Mouse (Mus musculus): ENCODE results near the gene Clec2g.
A peak's percentile ranks its signal among the peaks of the same experiment; 100 is the strongest.
"Not testable (repeated sequence)": the region's sequence is repeated elsewhere in the genome, so short reads cannot be mapped to it uniquely, and the experiment has no call there.

Gene Clec2g

GRCm38 (mm10) chr6:128934081-128934480, at the start of gene Clec2g:
Gene Clec2g (plus strand): TSS chr6:128934381.
- not testable (repeated sequence) for DNase-seq

GRCm38 (mm10) chr6:128887091-128887790, 46.9 kb upstream of the Clec2g start, which contains the start of gene Clec2i:
Gene Clec2i (plus strand): TSS chr6:128887588.
- peak; percentile 40 for DNase-seq

- no peak for DNase-seq
Observed at GRCm38 (mm10) chr6:128888834-128889233, 45.3 kb upstream of the Clec2g start.

- DNase-seq = peak; percentile 6
Observed at GRCm38 (mm10) chr6:128890948-128891355, 43.2 kb upstream of the Clec2g start, which contains the start of gene BC035044. Gene BC035044 (minus strand): TSS chr6:128891126.

GRCm38 (mm10) chr6:128895404-128896001, 38.7 kb upstream of the Clec2g start:
- DNase-seq = no peak

GRCm38 (mm10) chr6:128900044-128900443, 34.1 kb upstream of the Clec2g start:
- no peak for DNase-seq

- DNase-seq = not testable (repeated sequence)
Observed at GRCm38 (mm10) chr6:128900796-128901552, 33.2 kb upstream of the Clec2g start.

GRCm38 (mm10) chr6:128913598-128914254, 20.5 kb upstream of the Clec2g start:
- no peak for DNase-seq

- no peak for DNase-seq
Observed at GRCm38 (mm10) chr6:128917322-128917721, 16.9 kb upstream of the Clec2g start.

- no peak for DNase-seq
Observed at GRCm38 (mm10) chr6:128933050-128933449, 1.1 kb upstream of the Clec2g start.

- DNase-seq = not testable (repeated sequence)
Observed at GRCm38 (mm10) chr6:128935889-128936665, 1.9 kb downstream of the Clec2g start.

GRCm38 (mm10) chr6:128941646-128942421, 7.7 kb downstream of the Clec2g start:
- DNase-seq = peak; percentile 2

- no peak for DNase-seq
Observed at GRCm38 (mm10) chr6:128945564-128945963, 11.4 kb downstream of the Clec2g start.

- DNase-seq = no peak
Observed at GRCm38 (mm10) chr6:128961110-128961509, 26.9 kb downstream of the Clec2g start.

GRCm38 (mm10) chr6:128962108-128962507, 27.9 kb downstream of the Clec2g start:
- DNase-seq = not testable (repeated sequence)

- DNase-seq = no peak
Observed at GRCm38 (mm10) chr6:128964519-128964918, 30.3 kb downstream of the Clec2g start.

GRCm38 (mm10) chr6:128968463-128968862, 34.3 kb downstream of the Clec2g start:
- DNase-seq = no peak

- DNase-seq = no peak
Observed at GRCm38 (mm10) chr6:128969741-128970140, 35.6 kb downstream of the Clec2g start.

GRCm38 (mm10) chr6:128970508-128971393, 36.6 kb downstream of the Clec2g start:
- not testable (repeated sequence) for DNase-seq

GRCm38 (mm10) chr6:128971394-128972039, 37.3 kb downstream of the Clec2g start:
- DNase-seq = no peak

Data from layer of hippocampus, adult 9-11 months (tissue).